Mouse (Mus musculus) stomach, embryonic 14.5 days (tissue): ENCODE measurements around the gene Kri1. TPM values are rescaled to one million over a fixed set of nuclear protein-coding genes. Genes with fewer than 3 reads are reported as not detected.
A peak's percentile ranks its signal among the peaks of the same experiment; 100 is the strongest.

Source experiments
- ATAC-seq: fragments of 200-750 bp; cut with Nextera tagmentation; 2 replicates; pipeline ENCODE4 v1.8.0; 2017; ENCODE audit warnings: low read depth, moderate TSS enrichment; ENCODE audit not compliant: insufficient number of reproducible peaks, insufficient read depth, low FRiP score
- H3K27ac ChIP-seq: fragments of 300-500 bp; sonication (generic); 2 replicates; pipeline ENCODE4 v1.5.1; 2014; ENCODE audit warnings: mild to moderate bottlenecking, low read length, moderate library complexity, mixed read lengths
- H3K27me3 ChIP-seq: fragments of 300-500 bp; sonication (generic); 2 replicates; pipeline ENCODE4 v1.6.1; 2014; ENCODE audit warnings: low read length, control low read depth, mixed read lengths; ENCODE audit not compliant: control insufficient read depth, insufficient read depth
- H3K36me3 ChIP-seq: fragments of 300-500 bp; sonication (generic); 2 replicates; pipeline ENCODE4 v1.6.1; 2014; ENCODE audit warnings: mild to moderate bottlenecking, control low read depth, low read length, moderate library complexity, mixed read lengths; ENCODE audit not compliant: control insufficient read depth, insufficient read depth
- H3K4me1 ChIP-seq: fragments of 300-500 bp; sonication (generic); 2 replicates; pipeline ENCODE4 v1.6.1; 2014; ENCODE audit warnings: low read length, control low read depth, mixed read lengths; ENCODE audit not compliant: control insufficient read depth, insufficient read depth
- H3K4me2 ChIP-seq: fragments of 300-500 bp; sonication (generic); replicated peaks from 2 replicates; pipeline ENCODE4 v1.6.1; 2014; ENCODE audit warnings: low read depth, low read length, control low read depth
- H3K4me3 ChIP-seq: fragments of 300-500 bp; sonication (generic); 2 replicates; pipeline ENCODE4 v1.5.1; 2014; ENCODE audit warnings: low read depth, low read length, control low read depth
- H3K9ac ChIP-seq: fragments of 300-500 bp; sonication (generic); replicated peaks from 2 replicates; pipeline ENCODE4 v1.6.1; 2014; ENCODE audit warnings: low read depth, mild to moderate bottlenecking, control low read depth, low read length, moderate library complexity, mixed read lengths
- H3K9me3 ChIP-seq: fragments of 300-500 bp; sonication (generic); 2 replicates; pipeline ENCODE4 v1.6.1; 2016; ENCODE audit warnings: low read depth, low read length, control low read depth; ENCODE audit not compliant: control insufficient read depth
- WGBS: fragments of 180-500 bp; shearing (Covaris S2); extraction: QIAGEN DNeasy Blood & Tissue Kit; methylation state at CpG from one replicate; pipeline ENCODE4 v1.1.7; 2014; 5-methylcytosine and 5-hydroxymethylcytosine counted together
- polyA plus RNA-seq: library from polyadenylated mRNA; unstranded; fragments of >200 nt; fragmentation: Nextera tagmentation; extraction: Ambion mirVana; gene quantifications from 2 replicates; pipeline ENCODE4 v1.2.1, GENCODE M21; 2014

Kri1 gene
- polyA plus RNA-seq, 1 experiment from 2014 or later = 14.7 TPM

DNA sequence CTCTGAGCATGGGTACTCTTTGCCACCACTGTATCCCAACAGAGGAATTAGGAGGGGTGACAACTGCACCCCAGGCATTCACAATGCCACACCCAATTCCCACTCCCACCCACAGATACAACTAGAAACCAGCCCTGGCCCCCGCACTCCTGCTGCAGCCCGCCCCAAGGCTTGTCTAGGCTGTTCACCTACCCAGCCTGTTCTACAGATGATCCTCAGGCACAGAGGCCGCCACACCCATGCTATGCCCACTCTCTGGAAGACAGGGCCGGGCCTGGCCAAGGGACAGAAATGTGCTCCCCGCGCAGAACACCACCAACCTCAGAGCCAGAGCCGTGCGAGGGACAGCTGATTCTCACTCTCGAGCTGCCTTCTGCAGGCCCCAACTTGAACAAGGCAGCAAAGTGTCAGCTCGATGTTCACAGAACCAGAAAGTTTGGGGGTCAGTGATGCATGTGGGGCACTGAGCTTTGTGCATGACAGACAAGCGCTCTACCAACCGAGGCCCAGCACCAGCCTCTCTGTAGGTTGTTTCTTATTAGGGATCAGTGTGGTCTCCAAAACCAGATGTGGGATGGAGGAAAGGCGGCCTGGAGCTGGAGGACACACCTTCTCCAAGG lies 36.5 kb downstream of the Kri1 start:
- no peak overlapping the region for H3K4me3 ChIP-seq
- no peaks in the 10 kb centered on the region for H3K36me3 ChIP-seq
- H3K27me3 ChIP-seq = peaks cover 28% of the 10 kb centered on the region
- no peaks in the 10 kb centered on the region for H3K9me3 ChIP-seq
- WGBS = 51% methylated on average over 13 of the region's 13 CpGs
- peak; percentile 30; the same call in 1 of the 2 replicates for ATAC-seq
- 0 out of 2 replicates have a peak, but pooled peaks cover 8% of the 10 kb centered on the region for H3K4me1 ChIP-seq
- peak overlapping the region; percentile 58 for H3K27ac ChIP-seq
- no peak overlapping the region for H3K9ac ChIP-seq
- H3K4me2 ChIP-seq = no peak overlapping the region

DNA sequence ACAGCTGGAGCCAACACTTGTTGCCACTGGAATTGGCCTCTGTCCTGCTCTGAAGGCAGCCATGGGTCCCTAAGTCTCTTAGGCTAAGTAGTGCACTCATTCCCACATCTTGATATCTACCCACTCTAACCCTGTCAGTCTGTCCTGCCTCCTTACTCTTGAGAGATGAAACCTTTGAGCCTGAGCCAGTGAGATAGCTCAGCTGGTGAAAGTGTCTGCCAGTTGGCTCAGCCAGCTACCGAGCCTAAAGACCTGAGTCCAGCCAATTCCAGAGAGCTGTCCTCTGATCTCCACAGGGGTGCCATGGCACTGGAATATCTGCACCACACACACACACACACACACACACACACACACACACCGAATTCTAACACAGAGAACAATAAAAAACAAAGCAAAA lies 37.3 kb downstream of the Kri1 start:
- Histone ChIP-seq H3K4me3 (no peak overlapping the region), H3K9ac (no peak overlapping the region), H3K27ac (peak overlapping the region; percentile 58; the same call in 1 of the 2 replicates), H3K4me2 (no peak overlapping the region), H3K27me3 (peaks cover 35% of the 10 kb centered on the region), H3K36me3 (no peaks in the 10 kb centered on the region), H3K9me3 (no peaks in the 10 kb centered on the region), H3K4me1 (0 out of 2 replicates have a peak, but pooled peaks cover 8% of the 10 kb centered on the region)
- WGBS = 46% methylated on average over 2 of the region's 2 CpGs
- ATAC-seq = no peak

DNA sequence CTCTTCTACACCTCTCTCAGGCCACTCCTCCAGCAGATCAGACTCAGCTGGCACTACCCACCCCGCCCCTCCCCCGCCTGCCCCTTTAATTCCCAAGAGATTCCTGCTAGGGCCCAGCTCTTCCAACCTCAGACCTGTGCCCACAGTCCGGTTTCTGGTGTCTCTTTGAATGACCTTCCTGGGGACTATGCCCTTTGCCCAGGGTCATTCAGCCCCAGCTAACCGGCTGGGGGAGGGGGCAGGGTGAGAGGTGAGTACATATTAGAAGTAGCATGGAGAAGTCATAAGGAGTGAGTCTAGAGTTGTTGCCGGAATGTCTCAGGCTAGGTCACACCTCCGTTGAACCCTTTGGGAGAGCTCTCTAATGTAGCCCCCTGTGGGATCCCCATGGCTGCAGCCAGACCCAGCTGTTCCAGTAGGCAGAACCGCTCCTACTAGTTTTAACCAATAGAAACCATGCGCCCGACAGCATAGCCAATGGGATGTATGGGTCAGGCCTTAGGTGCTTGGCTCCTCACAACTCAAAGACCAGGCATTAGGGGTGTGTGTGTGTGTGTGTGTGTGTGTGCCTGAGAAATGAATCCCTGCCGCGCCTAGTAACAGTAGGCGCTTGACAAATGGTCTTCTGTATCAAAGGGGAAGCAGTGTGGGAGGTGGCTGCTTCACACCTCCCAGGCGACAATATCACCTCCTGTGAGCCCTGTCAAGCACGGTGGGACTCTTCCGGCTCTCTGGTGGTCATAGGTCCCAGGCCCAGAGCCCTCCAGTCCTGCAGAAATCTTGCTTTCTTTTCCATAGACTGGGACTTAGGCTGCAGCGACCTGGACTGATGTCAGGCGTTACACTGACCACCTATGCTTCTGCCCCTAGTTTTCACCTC lies 37.9 kb downstream of the Kri1 start:
- WGBS = 16% methylated on average over 17 of the region's 17 CpGs

DNA sequence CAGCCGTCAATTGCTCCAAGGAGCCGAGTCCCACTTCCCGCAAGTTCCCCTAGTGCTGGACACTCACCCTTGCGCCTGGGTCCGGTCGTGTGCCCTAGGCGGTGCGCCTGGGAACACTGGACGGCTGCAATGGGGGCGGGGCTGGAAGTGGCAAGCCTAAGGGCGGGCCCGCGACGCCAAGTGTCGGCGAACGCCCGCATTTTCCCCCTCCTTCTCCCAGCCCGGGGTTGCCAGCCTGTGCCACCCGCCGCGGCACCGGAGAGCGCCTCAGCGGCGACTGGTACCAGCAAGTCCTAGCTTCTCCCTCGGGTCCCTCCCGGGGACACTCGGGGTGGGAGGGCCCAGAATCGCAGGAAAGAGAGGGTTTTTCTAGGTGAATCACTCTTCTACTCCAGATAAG lies 39.4 kb downstream of the Kri1 start, which contains the start of gene S1pr5:
TSS of gene S1pr5 (minus strand) at position 118 of the 400 bp plus-strand sequence.
- no peak within 1 kb of the TSS for H3K9ac ChIP-seq
- peaks cover 19% of the 10 kb centered on the region for H3K4me1 ChIP-seq
- ATAC-seq = no peak
- peak within 1 kb of the TSS; percentile 31; the same call in 1 of the 2 replicates for H3K4me2 ChIP-seq
- no peaks in the 10 kb centered on the region for H3K9me3 ChIP-seq
- peaks cover 57% of the 10 kb centered on the region for H3K27me3 ChIP-seq
- H3K27ac ChIP-seq = no peak within 1 kb of the TSS
- whole genome bisulfite sequencing = under 1% methylated on average over 30 of the region's 30 CpGs
- no peaks in the 10 kb centered on the region for H3K36me3 ChIP-seq
- H3K4me3 ChIP-seq = peak within 1 kb of the TSS; percentile 20; the same call in 1 of the 2 replicates

More for the DNA sequence above, 37.9 kb downstream of the Kri1 start:
- 0 out of 2 replicates have a peak, but pooled peaks cover 13% of the 10 kb centered on the region for H3K4me1 ChIP-seq
- H3K27me3 ChIP-seq = peaks cover 42% of the 10 kb centered on the region
- no peak overlapping the region for H3K4me2 ChIP-seq
- peak overlapping the region; percentile 58; the same call in 1 of the 2 replicates for H3K27ac ChIP-seq
- ATAC-seq = no peak
- no peak overlapping the region for H3K4me3 ChIP-seq
- H3K36me3 ChIP-seq = no peaks in the 10 kb centered on the region
- no peaks in the 10 kb centered on the region for H3K9me3 ChIP-seq
- H3K9ac ChIP-seq = no peak overlapping the region

DNA sequence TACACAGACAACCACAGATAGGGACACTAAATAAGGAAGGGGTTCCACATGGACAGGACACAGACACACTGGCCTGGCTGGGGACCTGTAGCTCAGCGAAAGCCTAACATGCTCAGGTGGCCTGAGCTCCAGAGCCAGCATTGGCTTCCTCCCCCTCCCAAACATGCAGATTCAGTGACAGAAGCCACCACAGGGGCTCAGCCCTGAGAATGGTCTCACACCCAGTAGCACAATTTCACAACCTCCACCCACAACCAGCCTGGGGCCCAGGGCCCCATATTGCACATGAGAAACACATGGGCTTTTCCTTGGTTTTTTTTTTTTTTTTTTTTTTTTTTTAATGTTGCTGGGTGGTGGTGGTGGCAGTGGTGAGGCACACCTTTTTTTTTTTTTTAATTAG lies 41.4 kb downstream of the Kri1 start:
- Histone ChIP-seq H3K27ac (no peak overlapping the region), H3K4me1 (peaks cover 19% of the 10 kb centered on the region), H3K4me2 (no peak overlapping the region), H3K4me3 (no peak overlapping the region), H3K9me3 (no peaks in the 10 kb centered on the region), H3K27me3 (peaks cover 64% of the 10 kb centered on the region), H3K36me3 (no peaks in the 10 kb centered on the region), H3K9ac (no peak overlapping the region)
- 88% methylated on average over 1 of the region's 1 CpGs for WGBS
- no peak for ATAC-seq

DNA sequence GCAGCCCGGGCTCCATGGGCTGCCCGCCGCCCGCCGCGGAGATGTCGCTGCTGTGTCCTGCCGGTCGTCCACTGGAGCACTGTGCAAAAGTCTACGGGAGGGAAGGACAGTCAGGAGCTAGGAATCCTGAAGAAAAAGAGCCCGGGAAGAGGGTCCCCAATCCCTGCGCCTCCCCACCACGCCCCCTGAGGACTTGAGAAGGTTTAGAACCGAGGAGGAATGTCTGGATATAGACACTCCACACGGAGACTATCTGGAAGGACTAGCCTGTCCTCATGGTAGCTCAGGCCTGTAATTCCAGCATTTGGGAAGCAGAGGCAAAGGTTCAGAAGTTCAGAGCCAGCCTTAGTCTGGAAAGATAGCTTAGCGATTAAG lies 42.7 kb downstream of the Kri1 start:
- WGBS = 3% methylated on average over 16 of the region's 16 CpGs
- ATAC-seq = 0 out of 2 replicates have a peak, but pooled peaks have one; percentile 4
- Histone ChIP-seq H3K36me3 (no peaks in the 10 kb centered on the region), H3K9ac (no peak overlapping the region; the same call in 1 of the 2 replicates), H3K4me1 (peaks cover 19% of the 10 kb centered on the region), H3K9me3 (no peaks in the 10 kb centered on the region), H3K4me2 (peak overlapping the region; percentile 80), H3K27ac (no peak overlapping the region), H3K27me3 (peaks cover 62% of the 10 kb centered on the region), H3K4me3 (peak overlapping the region; percentile 34)

DNA sequence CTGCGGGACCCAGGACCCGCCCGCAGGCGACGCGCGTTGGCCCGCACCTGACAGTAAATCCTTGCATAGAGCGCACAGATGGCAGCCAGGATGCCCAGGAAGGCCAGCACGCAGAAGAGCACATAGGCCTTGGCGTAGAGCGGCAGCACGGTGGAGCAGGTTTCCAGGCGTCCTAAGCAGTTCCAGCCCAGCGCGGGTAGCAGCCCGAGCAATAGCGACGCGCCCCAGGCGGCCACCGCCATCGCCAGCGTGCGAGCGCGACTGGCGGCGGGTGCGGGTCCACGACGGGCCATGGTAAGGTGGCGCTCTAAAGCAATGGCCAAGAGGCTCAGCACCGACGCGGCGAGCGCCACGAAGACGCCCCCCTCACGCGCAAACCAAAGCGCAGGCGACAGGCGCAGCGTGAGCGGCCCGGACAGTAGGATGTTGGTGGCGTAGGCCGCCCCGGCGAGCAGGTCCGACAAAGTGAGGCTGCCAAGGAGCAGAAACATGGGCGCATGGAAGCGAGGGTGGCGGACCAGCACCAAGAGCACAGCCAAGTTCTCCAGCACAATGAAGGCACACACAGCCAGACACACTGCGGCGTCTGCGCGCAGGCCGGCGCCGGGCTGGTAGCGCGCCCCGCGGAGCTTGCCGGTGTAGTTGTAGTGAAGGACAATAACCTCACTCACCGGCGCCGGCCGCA lies 43.2 kb downstream of the Kri1 start:
- WGBS = 1% methylated on average over 69 of the region's 72 CpGs
- H3K27me3 ChIP-seq = peaks cover 58% of the 10 kb centered on the region
- no peak overlapping the region; the same call in 1 of the 2 replicates for H3K9ac ChIP-seq
- H3K4me2 ChIP-seq = peak overlapping the region; percentile 80
- 0 out of 2 replicates have a peak, but pooled peaks have one; percentile 4 for ATAC-seq
- H3K4me1 ChIP-seq = peaks cover 17% of the 10 kb centered on the region
- H3K36me3 ChIP-seq = no peaks in the 10 kb centered on the region
- H3K27ac ChIP-seq = no peak overlapping the region
- peak overlapping the region; percentile 34 for H3K4me3 ChIP-seq
- H3K9me3 ChIP-seq = no peaks in the 10 kb centered on the region

DNA sequence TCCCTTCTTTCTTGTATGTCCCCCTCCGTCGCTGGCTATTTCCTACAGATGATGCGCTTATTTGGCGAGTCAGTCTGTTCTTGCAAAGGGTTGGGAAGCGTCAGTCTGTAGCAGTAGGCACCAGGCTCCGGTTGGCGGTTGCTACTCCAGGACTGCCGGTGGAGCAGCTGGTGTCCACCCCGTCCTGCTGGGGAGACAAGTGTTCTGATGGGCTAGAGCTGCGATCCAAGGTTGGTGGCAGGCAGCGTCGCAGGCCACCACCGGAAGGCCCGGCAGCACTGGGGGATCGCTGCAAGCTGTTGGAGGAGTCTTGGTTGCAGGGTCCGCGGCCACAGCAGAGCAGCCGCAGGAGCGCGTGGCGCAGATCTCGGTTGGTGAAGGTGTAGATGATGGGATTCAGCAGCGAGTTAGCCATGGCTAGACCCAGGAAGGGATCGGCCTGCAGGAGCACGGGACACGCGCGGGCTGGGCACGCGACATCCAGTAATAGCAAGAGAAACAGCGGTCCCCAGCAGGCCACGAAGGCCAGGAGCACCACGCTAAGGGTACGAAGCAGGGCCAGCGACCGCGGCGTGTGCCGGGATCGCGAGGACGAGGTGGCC lies 43.8 kb downstream of the Kri1 start:
- H3K4me1 ChIP-seq = peaks cover 18% of the 10 kb centered on the region
- H3K27ac ChIP-seq = no peak overlapping the region
- peak overlapping the region; percentile 80 for H3K4me2 ChIP-seq
- peaks cover 53% of the 10 kb centered on the region for H3K27me3 ChIP-seq
- 13% methylated on average over 42 of the region's 42 CpGs for WGBS
- no peak overlapping the region for H3K9ac ChIP-seq
- H3K4me3 ChIP-seq = peak overlapping the region; percentile 34
- H3K9me3 ChIP-seq = no peaks in the 10 kb centered on the region
- no peak for ATAC-seq
- no peaks in the 10 kb centered on the region for H3K36me3 ChIP-seq
